Mouse (Mus musculus) heart, embryonic 12.5 days (tissue): ENCODE data around the gene Olfr632. TPM values are rescaled to one million over a fixed set of nuclear protein-coding genes. Genes with fewer than 3 reads are reported as not detected.

Experiments used
- ATAC-seq: fragments of 200-750 bp; cut with Nextera tagmentation; 2 replicates; pipeline ENCODE4 v1.8.0; 2017; ENCODE audit warnings: moderate TSS enrichment, moderate library complexity; ENCODE audit not compliant: insufficient number of reproducible peaks, low FRiP score
- H3K27ac ChIP-seq: fragments of 300-500 bp; sonication (generic); 2 replicates; pipeline ENCODE4 v1.5.1; 2016; ENCODE audit warnings: mild to moderate bottlenecking, moderate library complexity; ENCODE audit not compliant: poor library complexity, severe bottlenecking
- H3K27me3 ChIP-seq: fragments of 300-500 bp; sonication (generic); replicated peaks from 2 replicates; pipeline ENCODE4 v1.6.1; 2016; ENCODE audit warnings: mild to moderate bottlenecking, moderate library complexity
- H3K36me3 ChIP-seq: fragments of 300-500 bp; sonication (generic); 2 replicates; pipeline ENCODE4 v1.6.1; 2016; ENCODE audit warnings: mild to moderate bottlenecking, moderate library complexity
- H3K4me1 ChIP-seq: fragments of 300-500 bp; sonication (generic); replicated peaks from 2 replicates; pipeline ENCODE4 v1.6.1; 2016; ENCODE audit warnings: mild to moderate bottlenecking
- H3K4me2 ChIP-seq: fragments of 300-500 bp; sonication (generic); 2 replicates; pipeline ENCODE4 v1.6.1; 2016; ENCODE audit warnings: mild to moderate bottlenecking, moderate library complexity
- H3K4me3 ChIP-seq: fragments of 300-500 bp; sonication (generic); 2 replicates; pipeline ENCODE4 v1.5.1; 2016; ENCODE audit warnings: mild to moderate bottlenecking
- H3K9ac ChIP-seq: fragments of 300-500 bp; sonication (generic); 2 replicates; pipeline ENCODE4 v1.6.1; 2016; ENCODE audit warnings: mild to moderate bottlenecking, moderate library complexity
- H3K9me3 ChIP-seq: fragments of 300-500 bp; sonication (generic); replicated peaks from 2 replicates; pipeline ENCODE4 v1.6.1; 2016; ENCODE audit warnings: mild to moderate bottlenecking, moderate library complexity
- WGBS: fragments of 180-500 bp; shearing (Covaris S2); methylation state at CpG from one replicate; pipeline ENCODE4 v1.1.7; 2016; 5-methylcytosine and 5-hydroxymethylcytosine counted together
- polyA plus RNA-seq: library from polyadenylated mRNA; unstranded; fragments of >200 nt; fragmentation: Nextera tagmentation; extraction: Ambion mirVana; gene quantifications from 2 replicates; pipeline ENCODE4 v1.2.1, GENCODE M21; 2016

Olfr632 gene
- polyA plus RNA-seq, 1 experiment from 2014 or later: not detected

DNA sequence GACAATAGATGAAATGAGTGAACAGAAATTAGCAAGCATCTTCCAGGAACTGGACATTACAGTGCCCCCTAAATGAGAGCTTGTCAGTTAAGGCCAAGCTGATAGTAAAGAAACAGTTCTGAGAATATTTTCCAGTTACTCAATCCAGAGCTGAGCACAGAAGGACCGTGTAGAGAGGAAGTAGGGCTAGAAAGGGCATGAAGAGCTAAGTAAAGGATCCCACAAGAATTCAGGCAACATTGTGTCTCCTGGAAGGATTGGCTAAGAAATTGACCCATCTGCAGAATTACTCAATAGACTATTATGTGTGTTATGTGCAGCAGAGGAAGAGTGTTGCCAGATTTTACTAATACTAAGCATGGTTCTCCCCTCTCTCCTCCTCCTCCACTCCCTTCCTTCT is 37.6 kb downstream of the Olfr632 start:
- WGBS: 45% methylated on average over 1 of the region's 1 CpGs

More for the DNA sequence above, 37.6 kb downstream of the Olfr632 start:
- Histone ChIP-seq H3K4me1 (no peaks in the 10 kb centered on the region), H3K9ac (no peak overlapping the region), H3K27ac (no peak overlapping the region), H3K4me2 (no peak overlapping the region), H3K4me3 (no peak overlapping the region), H3K36me3 (no peaks in the 10 kb centered on the region), H3K27me3 (no peaks in the 10 kb centered on the region), H3K9me3 (0 out of 2 replicates have a peak, but pooled peaks cover 3% of the 10 kb centered on the region)
- no peak for ATAC-seq

Other genes starting within 250 kb of the Olfr632 start
- not detected in 2 replicates for gene Olfr243, start 219.7 kb upstream of the Olfr632 start, polyA plus RNA-seq
- gene Olfr628, start 204.0 kb upstream of the Olfr632 start, polyA plus RNA-seq: not detected in 2 replicates
- 0.08 TPM in 1 of 2 replicates, not detected in the other for gene Olfr629, start 189.4 kb upstream of the Olfr632 start, polyA plus RNA-seq
- gene Olfr630, start 177.0 kb upstream of the Olfr632 start, polyA plus RNA-seq: not detected in 2 replicates
- not detected in 2 replicates for gene Olfr69, start 162.8 kb upstream of the Olfr632 start, polyA plus RNA-seq
- gene Olfr68, start 154.6 kb upstream of the Olfr632 start, polyA plus RNA-seq: not detected in 2 replicates
- gene Olfr67, start 142.5 kb upstream of the Olfr632 start, polyA plus RNA-seq: not detected in 2 replicates
- 3,072 and 3,403 TPM in 2 replicates for gene Hbb-bt, start 120.4 kb upstream of the Olfr632 start, polyA plus RNA-seq
- 2,689 and 3,022 TPM in 2 replicates for gene Hbb-bs, start 106.3 kb upstream of the Olfr632 start, polyA plus RNA-seq
- gene Hbb-bh2, start 93.8 kb upstream of the Olfr632 start, polyA plus RNA-seq: 0.50 and 0.56 TPM in 2 replicates
- gene Hbb-bh1, start 91.2 kb upstream of the Olfr632 start, polyA plus RNA-seq: 2,015 and 2,280 TPM in 2 replicates
- 31,254 and 35,001 TPM in 2 replicates for gene Hbb-y, start 81.1 kb upstream of the Olfr632 start, polyA plus RNA-seq
- gene Olfr66, start 48.1 kb upstream of the Olfr632 start, polyA plus RNA-seq: not detected in 2 replicates
- gene Olfr64, start 39.9 kb upstream of the Olfr632 start, polyA plus RNA-seq: not detected in 2 replicates
- not detected in 2 replicates for gene Olfr65, start 30.9 kb upstream of the Olfr632 start, polyA plus RNA-seq
- not detected in 2 replicates for gene Olfr631, start 5.5 kb upstream of the Olfr632 start, polyA plus RNA-seq
- gene Olfr633, start 10.1 kb downstream of the Olfr632 start, polyA plus RNA-seq: not detected in 2 replicates
- not detected in 2 replicates for gene Olfr635, start 36.8 kb downstream of the Olfr632 start, polyA plus RNA-seq
- 0.18 TPM in 1 of 2 replicates, not detected in the other for gene Olfr638, start 64.4 kb downstream of the Olfr632 start, polyA plus RNA-seq
- 0.03 and 0.04 TPM in 2 replicates for gene Olfr639, start 83.0 kb downstream of the Olfr632 start, polyA plus RNA-seq
- gene Olfr640, start 91.2 kb downstream of the Olfr632 start, polyA plus RNA-seq: not detected in 2 replicates
- not detected in 2 replicates for gene Olfr641, start 101.1 kb downstream of the Olfr632 start, polyA plus RNA-seq
- not detected in 2 replicates for gene Olfr642, start 118.3 kb downstream of the Olfr632 start, polyA plus RNA-seq
- not detected in 2 replicates for gene 4930516K23Rik, start 127.1 kb downstream of the Olfr632 start, polyA plus RNA-seq
- gene Olfr644, start 137.5 kb downstream of the Olfr632 start, polyA plus RNA-seq: not detected in 2 replicates
- not detected in 2 replicates for gene Olfr645, start 151.1 kb downstream of the Olfr632 start, polyA plus RNA-seq
- gene Olfr646, start 170.5 kb downstream of the Olfr632 start, polyA plus RNA-seq: not detected in 2 replicates
- gene Ubqln5, start 195.5 kb downstream of the Olfr632 start, polyA plus RNA-seq: not detected in 2 replicates
- gene Olfr643, start 203.1 kb downstream of the Olfr632 start, polyA plus RNA-seq: not detected in 2 replicates
- not detected in 2 replicates for gene Ubqln3, start 208.9 kb downstream of the Olfr632 start, polyA plus RNA-seq
- not detected in 2 replicates for gene Ubqlnl, start 216.2 kb downstream of the Olfr632 start, polyA plus RNA-seq
- not detected in 2 replicates for gene Olfm5, start 230.5 kb downstream of the Olfr632 start, polyA plus RNA-seq
- gene Olfr648, start 249.0 kb downstream of the Olfr632 start, polyA plus RNA-seq: 0.28 and 0.32 TPM in 2 replicates